Mouse (Mus musculus): Measurements from ENCODE around the gene Cldn20.

- TF ChIP-seq CTCF (IDR thresholded peaks at IDR 0.05) (no peak), EP300 (IDR thresholded peaks at IDR 0.05) (no peak)
Observed at GRCm38 (mm10) chr17:3540304-3540703, 8.0 kb downstream of the Cldn20 start.
